ENCODE assay signal across 8 mouse cellular contexts in the genomic region with DNA sequence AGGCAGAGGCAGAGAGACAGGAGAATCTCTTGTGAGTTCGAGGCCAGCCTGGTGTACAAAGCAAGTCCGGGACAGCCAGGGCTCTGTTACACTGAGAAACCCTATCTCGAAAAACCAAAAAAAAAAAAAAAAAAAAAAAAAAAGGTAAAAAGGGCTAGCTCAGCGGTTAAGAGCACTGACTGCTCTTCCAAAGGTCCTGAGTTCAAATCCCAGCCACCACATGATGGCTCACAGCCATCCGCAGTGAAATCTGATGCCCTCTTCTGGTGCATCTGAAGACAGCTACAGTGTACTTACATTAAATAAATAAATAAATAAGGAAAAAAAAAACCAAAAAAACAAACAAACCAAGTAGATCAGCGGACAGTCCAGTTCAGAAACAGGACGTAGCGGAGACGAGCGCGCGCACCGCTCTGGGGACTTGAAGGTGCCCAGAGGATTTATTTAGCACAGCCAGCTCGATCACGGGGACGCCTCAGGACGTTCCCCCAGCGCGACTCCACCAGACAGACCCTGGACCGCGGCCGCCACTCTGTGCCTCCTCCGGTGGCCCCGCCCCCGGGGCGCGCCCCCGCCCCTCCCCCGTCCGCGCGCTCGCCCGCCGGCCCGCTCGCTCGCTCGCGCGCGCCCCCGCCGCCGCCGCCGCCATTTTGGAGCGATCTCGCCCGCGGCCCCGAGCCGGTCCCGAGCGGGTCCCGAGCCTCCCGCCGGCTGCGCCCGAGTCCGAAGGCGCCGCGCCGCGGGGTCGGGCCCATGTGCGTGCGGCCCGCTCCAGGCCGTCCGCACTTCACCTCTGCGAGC. TPM values are rescaled to one million over a fixed set of nuclear protein-coding genes. Genes with fewer than 3 reads are reported as not detected.
DNase-seq lines count a peak whose midpoint lies in the region; ATAC-seq and TF ChIP-seq lines count a peak whose summit lies in the region.

A gene (plus strand): TSS at position 639 of the 801 bp plus-strand sequence.

- WGBS in hindbrain, embryonic 11.5 days = 5% methylated on average over 37 of the region's 73 CpGs
- 3% methylated on average over 37 of the region's 73 CpGs for WGBS in lung, postnatal 0 days

- H3K27ac ChIP-seq in hindbrain, embryonic 11.5 days (ENCODE audit: low read depth, low read length) = peak within 1 kb of the TSS; percentile 95
- peak within 1 kb of the TSS; percentile 84 for H3K27ac ChIP-seq in lung, postnatal 0 days (ENCODE audit: low read length)

- H3K4me2 ChIP-seq in hindbrain, embryonic 11.5 days (replicated peaks; ENCODE audit: low read depth, low read length) = peak within 1 kb of the TSS; percentile 68
- peak within 1 kb of the TSS; percentile 60 for H3K4me2 ChIP-seq in lung, postnatal 0 days (replicated peaks; ENCODE audit: low read depth, low read length)

- H3K27me3 ChIP-seq in hindbrain, embryonic 11.5 days (ENCODE audit: control insufficient read depth, insufficient read depth, low read length) = no peaks in the 10 kb centered on the region
- no peaks in the 10 kb centered on the region for H3K27me3 ChIP-seq in lung, postnatal 0 days (replicated peaks; ENCODE audit: insufficient read depth, low read length)

- peak; percentile 87 for DNase-seq in NIH3T3 (ENCODE audit: low read depth)
- DNase-seq in cerebellum, postnatal 10 days = peak; percentile 94 to 95
- DNase-seq in frontal cortex, postnatal 10 days (ENCODE audit: low spot score in 2 of 2) = peak; percentile 77 to 79
- DNase-seq in hindbrain, embryonic 11.5 days (ENCODE audit: low spot score) = peak; percentile 89
- DNase-seq in layer of hippocampus, postnatal 10 days (ENCODE audit: low spot score in 2 of 2) = peak; percentile 81 to 86
- DNase-seq in lung, postnatal 0 days (ENCODE audit: low spot score) = peak; percentile 89
- peak; percentile 64 for DNase-seq in ovary, postnatal 10 days (ENCODE audit: low spot score)
- DNase-seq in thymus, postnatal 0 days (ENCODE audit: low spot score) = peak; percentile 83

- H3K9me3 ChIP-seq in hindbrain, embryonic 11.5 days (ENCODE audit: control insufficient read depth, low read length) = no peaks in the 10 kb centered on the region
- no peaks in the 10 kb centered on the region for H3K9me3 ChIP-seq in lung, postnatal 0 days (ENCODE audit: low read length)

- no peaks in the 10 kb centered on the region for H3K4me1 ChIP-seq in hindbrain, embryonic 11.5 days (replicated peaks; ENCODE audit: control insufficient read depth, insufficient read depth, low read length)
- peaks cover 4% of the 10 kb centered on the region; the same call in 1 of the 2 replicates for H3K4me1 ChIP-seq in lung, postnatal 0 days (ENCODE audit: insufficient read depth, low read depth, low read length)

- H3K9ac ChIP-seq in hindbrain, embryonic 11.5 days (ENCODE audit: low read depth, low read length) = peak within 1 kb of the TSS; percentile 98
- peak within 1 kb of the TSS; percentile 86 for H3K9ac ChIP-seq in lung, postnatal 0 days (replicated peaks; ENCODE audit: low read depth)

- H3K4me3 ChIP-seq in hindbrain, embryonic 11.5 days (ENCODE audit: low read depth, low read length) = peak within 1 kb of the TSS; percentile 94
- peak within 1 kb of the TSS; percentile 90 for H3K4me3 ChIP-seq in lung, postnatal 0 days (ENCODE audit: low read depth, low read length)

- peak; percentile 89 for ATAC-seq in hindbrain, embryonic 11.5 days (ENCODE audit: low FRiP score)
- peak; percentile 85 for ATAC-seq in lung, postnatal 0 days

- no peak for TF ChIP-seq EP300 in lung, postnatal 0 days (IDR thresholded peaks at IDR 0.05)

- H3K36me3 ChIP-seq in hindbrain, embryonic 11.5 days (ENCODE audit: control insufficient read depth, insufficient read depth, low read length) = no peaks in the 10 kb centered on the region
- H3K36me3 ChIP-seq in lung, postnatal 0 days (ENCODE audit: insufficient read depth, low read length) = no peaks in the 10 kb centered on the region

- TF ChIP-seq CTCF in lung, postnatal 0 days (IDR thresholded peaks at IDR 0.05) = peak; percentile 52

RNA-seq across cellular contexts. Expression of the gene that starts here (rescaled TPM):
- 42.1 and 46.0 TPM in 2 replicates for polyA plus RNA-seq in hindbrain, embryonic 11.5 days (2014; fragmentation: Nextera tagmentation; extraction: Ambion mirVana)
- total RNA-seq in layer of hippocampus, postnatal 10 days (2021) = 100 to 1,000 TPM; 159 to 174 TPM
- 22.7 and 24.1 TPM in 2 replicates for polyA plus RNA-seq in lung, postnatal 0 days (2015; fragmentation: Nextera tagmentation; extraction: Ambion mirVana)
- 30.8 and 38.2 TPM in 2 replicates for polyA plus RNA-seq in thymus, postnatal 0 days (2015; fragmentation: Nextera tagmentation; extraction: Ambion mirVana)

Comparison
In these comparisons a context has a peak if more than half of its experiments do, and no peak if none do; other contexts are left out.
1. Peak in every context shown above with its lines: DNase-seq, ATAC-seq, H3K4me3 ChIP-seq and H3K27ac ChIP-seq.